Mouse (Mus musculus): ENCODE measurements around the gene Ubqln4. TPM values are rescaled to one million over a fixed set of nuclear protein-coding genes. Genes with fewer than 3 reads are reported as not detected.

The Ubqln4 gene
- 37.4 and 37.5 TPM in 2 replicates for polyA plus RNA-seq (2014; fragmentation: Nextera tagmentation; extraction: Ambion mirVana)

DNA sequence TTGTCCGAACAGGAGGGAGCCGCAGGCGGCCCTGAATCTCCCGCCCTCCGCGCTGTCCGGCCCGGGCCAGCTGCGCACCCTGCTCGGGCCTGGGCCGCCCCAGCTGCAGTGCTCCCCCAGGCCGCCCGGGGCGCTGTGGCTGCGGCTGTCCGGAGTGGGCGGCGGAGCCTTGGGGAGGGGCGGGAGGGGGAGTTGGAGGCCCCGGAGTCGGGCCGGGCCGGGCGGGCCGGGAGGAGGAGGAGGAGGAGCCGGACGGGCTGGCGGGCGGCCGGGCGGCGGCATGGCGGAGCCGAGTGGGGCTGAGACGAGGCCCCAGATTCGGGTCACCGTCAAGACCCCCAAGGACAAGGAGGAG, at the start of gene Ubqln4:
Gene Ubqln4, plus strand, starts transcription at position 234 of the 355 bp plus-strand sequence.
- peaks cover 4 to 20% of the 10 kb centered on the region in 2 experiments for H3K4me1 ChIP-seq (ENCODE audit: control insufficient read depth in 2 of 2, insufficient read depth in 2 of 2, low read length in 2 of 2)
- H3K4me3 ChIP-seq (ENCODE audit: control insufficient read depth in 1 of 2, insufficient read depth in 1 of 2, low read depth in 1 of 2, low read length in 2 of 2), result peak within 1 kb of the TSS; percentile 95 to 96
- peak; percentile 88 for ATAC-seq (ENCODE audit: insufficient number of reproducible peaks, insufficient read depth, low FRiP score, low read depth)
- under 1% methylated on average over 30 of the region's 37 CpGs for WGBS
- H3K9me3 ChIP-seq (ENCODE audit: control insufficient read depth, low read length), result no peaks in the 10 kb centered on the region
- H3K27ac ChIP-seq (replicated peaks in 1 of 2; ENCODE audit: control insufficient read depth in 1 of 2, insufficient read depth in 1 of 2, low read depth in 2 of 2, low read length in 2 of 2), result peak within 1 kb of the TSS; percentile 99
- H3K4me2 ChIP-seq (ENCODE audit: low read length), result peak within 1 kb of the TSS; percentile 86
- peaks cover 32% of the 10 kb centered on the region for H3K36me3 ChIP-seq (ENCODE audit: control insufficient read depth, insufficient read depth, low read length)
- H3K27me3 ChIP-seq (ENCODE audit: control insufficient read depth, insufficient read depth, low read length), result no peaks in the 10 kb centered on the region
- peak within 1 kb of the TSS; percentile 96 for H3K9ac ChIP-seq (ENCODE audit: low read length)

DNA sequence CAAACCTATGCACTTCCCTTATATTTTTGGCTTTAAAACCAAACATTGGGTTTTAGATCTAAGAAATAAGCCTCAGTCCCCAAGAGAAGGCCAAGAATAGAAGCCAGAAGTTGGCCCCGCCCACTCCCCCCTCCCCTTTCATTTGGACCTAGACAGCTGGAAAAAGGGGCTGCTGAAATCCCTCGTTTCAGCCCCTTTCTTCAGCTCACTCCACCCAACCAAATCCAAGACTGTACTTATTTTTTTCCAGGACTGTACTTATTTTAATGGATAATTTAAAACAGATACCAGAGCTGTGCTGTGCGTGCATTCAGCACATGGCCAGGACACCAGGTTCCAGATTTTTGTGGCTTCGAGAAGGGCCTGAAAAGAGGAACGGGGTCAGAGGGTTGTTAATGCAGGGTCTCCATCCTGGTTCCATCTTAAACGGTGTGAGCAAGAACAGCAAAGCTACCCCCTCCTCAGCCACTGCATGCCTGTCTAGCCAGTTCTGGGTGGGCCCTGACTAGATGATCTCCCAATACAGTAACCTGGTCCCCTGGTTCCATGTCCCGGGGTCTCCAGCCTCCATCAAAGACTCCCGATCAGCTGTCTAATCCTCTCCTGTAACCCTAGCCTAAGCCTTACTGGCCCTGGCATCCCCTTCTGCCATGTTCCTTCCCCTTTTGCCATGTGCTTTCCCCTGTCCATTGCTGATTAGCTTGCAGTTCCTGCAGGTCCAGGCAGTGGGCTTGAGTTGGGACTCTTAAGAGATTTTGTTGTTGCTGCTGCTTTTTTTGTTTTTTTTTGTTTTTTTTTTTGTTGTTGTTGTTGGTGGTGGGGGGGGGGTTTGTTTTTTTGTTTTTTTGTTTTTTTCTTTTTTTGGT, 49.4 kb upstream of the Ubqln4 start:
- Histone ChIP-seq H3K27me3 (ENCODE audit: control insufficient read depth, insufficient read depth, low read length) (no peaks in the 10 kb centered on the region), H3K36me3 (ENCODE audit: control insufficient read depth, insufficient read depth, low read length) (0 out of 2 replicates have a peak, but pooled peaks cover 5% of the 10 kb centered on the region), H3K27ac (replicated peaks in 1 of 2; ENCODE audit: control insufficient read depth in 1 of 2, insufficient read depth in 1 of 2, low read depth in 2 of 2, low read length in 2 of 2) (peak overlapping the region in 1 of 2 experiments; percentile 89; a peak in 2 of 4 replicates), H3K4me2 (ENCODE audit: low read length) (peak overlapping the region; percentile 94; the same call in 1 of the 2 replicates), H3K4me3 (ENCODE audit: control insufficient read depth in 1 of 2, insufficient read depth in 1 of 2, low read depth in 1 of 2, low read length in 2 of 2) (no peak overlapping the region), H3K9me3 (ENCODE audit: control insufficient read depth, low read length) (no peaks in the 10 kb centered on the region), H3K9ac (ENCODE audit: low read length) (no peak overlapping the region), H3K4me1 (ENCODE audit: control insufficient read depth in 2 of 2, insufficient read depth in 2 of 2, low read length in 2 of 2) (peaks cover 13 to 28% of the 10 kb centered on the region in 2 experiments)
- ATAC-seq (ENCODE audit: insufficient number of reproducible peaks, insufficient read depth, low FRiP score, low read depth), result no peak
- 44% methylated on average over 8 of the region's 8 CpGs for WGBS

DNA sequence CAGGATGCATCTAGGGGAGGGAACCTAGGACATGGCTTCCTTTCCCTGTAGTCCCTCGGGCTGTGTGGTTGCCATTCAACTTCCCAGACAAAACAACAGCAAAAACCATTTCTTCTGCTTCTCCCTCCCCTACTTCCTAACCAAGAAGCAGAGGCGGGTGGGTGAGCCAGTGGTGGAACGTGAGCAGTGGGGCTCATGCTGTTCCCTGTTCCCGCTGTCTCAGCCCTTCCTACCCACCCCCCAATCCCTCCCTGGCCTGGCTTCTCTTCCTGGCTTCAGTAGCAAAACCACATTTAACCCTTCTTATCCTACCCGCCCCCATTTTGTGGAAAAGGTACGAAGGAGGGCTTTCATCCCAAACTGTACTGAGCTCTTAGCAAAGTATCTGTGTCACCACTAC, 48.5 kb upstream of the Ubqln4 start:
- WGBS, result 67% methylated on average over 6 of the region's 6 CpGs
- Histone ChIP-seq H3K4me3 (ENCODE audit: control insufficient read depth in 1 of 2, insufficient read depth in 1 of 2, low read depth in 1 of 2, low read length in 2 of 2) (no peak overlapping the region), H3K4me1 (ENCODE audit: control insufficient read depth in 2 of 2, insufficient read depth in 2 of 2, low read length in 2 of 2) (peaks cover 20 to 34% of the 10 kb centered on the region in 2 experiments), H3K36me3 (ENCODE audit: control insufficient read depth, insufficient read depth, low read length) (no peaks in the 10 kb centered on the region), H3K27me3 (ENCODE audit: control insufficient read depth, insufficient read depth, low read length) (no peaks in the 10 kb centered on the region), H3K9ac (ENCODE audit: low read length) (no peak overlapping the region), H3K9me3 (ENCODE audit: control insufficient read depth, low read length) (no peaks in the 10 kb centered on the region), H3K27ac (replicated peaks in 1 of 2; ENCODE audit: control insufficient read depth in 1 of 2, insufficient read depth in 1 of 2, low read depth in 2 of 2, low read length in 2 of 2) (no peak overlapping the region), H3K4me2 (ENCODE audit: low read length) (no peak overlapping the region)
- ATAC-seq (ENCODE audit: insufficient number of reproducible peaks, insufficient read depth, low FRiP score, low read depth), result no peak

DNA sequence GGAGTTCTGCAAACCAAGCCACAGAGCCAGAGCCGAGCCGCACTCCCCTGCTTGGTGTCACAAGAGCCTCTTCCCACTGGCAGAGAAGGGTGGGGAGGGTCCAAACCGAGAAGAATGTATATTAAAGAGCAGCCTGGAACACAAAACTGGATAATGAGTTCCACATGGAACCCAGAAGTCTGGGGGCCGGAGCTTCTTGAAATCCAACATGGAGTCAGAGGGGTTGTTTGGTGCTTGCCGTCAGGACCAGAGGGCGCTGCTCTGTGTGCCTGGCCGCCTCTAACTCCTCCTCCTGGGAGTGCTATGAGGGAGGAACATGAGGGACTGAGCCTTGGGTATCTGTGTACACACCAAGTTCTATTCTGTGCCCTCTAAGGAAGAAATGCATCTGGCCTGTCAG, 47.8 kb upstream of the Ubqln4 start:
- Histone ChIP-seq H3K4me3 (ENCODE audit: control insufficient read depth in 1 of 2, insufficient read depth in 1 of 2, low read depth in 1 of 2, low read length in 2 of 2) (no peak overlapping the region), H3K9ac (ENCODE audit: low read length) (no peak overlapping the region), H3K9me3 (ENCODE audit: control insufficient read depth, low read length) (no peaks in the 10 kb centered on the region), H3K4me2 (ENCODE audit: low read length) (no peak overlapping the region), H3K27me3 (ENCODE audit: control insufficient read depth, insufficient read depth, low read length) (no peaks in the 10 kb centered on the region), H3K36me3 (ENCODE audit: control insufficient read depth, insufficient read depth, low read length) (no peaks in the 10 kb centered on the region), H3K27ac (replicated peaks in 1 of 2; ENCODE audit: control insufficient read depth in 1 of 2, insufficient read depth in 1 of 2, low read depth in 2 of 2, low read length in 2 of 2) (no peak overlapping the region), H3K4me1 (ENCODE audit: control insufficient read depth in 2 of 2, insufficient read depth in 2 of 2, low read length in 2 of 2) (peaks cover 21 to 37% of the 10 kb centered on the region in 2 experiments)
- 55% methylated on average over 7 of the region's 7 CpGs for WGBS
- no peak for ATAC-seq (ENCODE audit: insufficient number of reproducible peaks, insufficient read depth, low FRiP score, low read depth)

DNA sequence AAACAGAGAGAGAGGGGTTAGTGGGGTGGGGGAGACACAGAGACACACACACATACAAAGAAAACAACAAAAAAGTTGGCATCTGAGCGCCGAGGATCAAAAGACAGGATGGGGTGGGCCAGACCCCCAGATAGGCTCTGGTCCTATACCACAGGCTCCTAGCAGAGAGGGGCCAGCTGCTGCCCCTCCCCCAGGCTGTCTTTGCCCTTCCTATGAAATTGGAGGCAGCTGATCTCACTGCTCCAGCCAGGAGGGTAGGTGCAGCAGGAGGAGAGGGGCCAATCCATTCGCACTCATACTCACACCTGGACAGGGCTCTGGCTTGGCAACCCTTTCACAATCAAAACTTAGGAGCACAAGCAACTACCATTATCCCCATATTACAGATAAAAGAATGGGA, 44.3 kb upstream of the Ubqln4 start:
- Histone ChIP-seq H3K4me1 (ENCODE audit: control insufficient read depth in 2 of 2, insufficient read depth in 2 of 2, low read length in 2 of 2) (peaks cover 32 to 39% of the 10 kb centered on the region in 2 experiments), H3K9me3 (ENCODE audit: control insufficient read depth, low read length) (no peaks in the 10 kb centered on the region), H3K4me3 (ENCODE audit: control insufficient read depth in 1 of 2, insufficient read depth in 1 of 2, low read depth in 1 of 2, low read length in 2 of 2) (peak overlapping the region; percentile 47 to 70), H3K27ac (replicated peaks in 1 of 2; ENCODE audit: control insufficient read depth in 1 of 2, insufficient read depth in 1 of 2, low read depth in 2 of 2, low read length in 2 of 2) (peak overlapping the region; percentile 92 to 97), H3K27me3 (ENCODE audit: control insufficient read depth, insufficient read depth, low read length) (no peaks in the 10 kb centered on the region), H3K36me3 (ENCODE audit: control insufficient read depth, insufficient read depth, low read length) (no peaks in the 10 kb centered on the region), H3K9ac (ENCODE audit: low read length) (peak overlapping the region; percentile 71), H3K4me2 (ENCODE audit: low read length) (peak overlapping the region; percentile 69)
- WGBS, result 77% methylated on average over 3 of the region's 3 CpGs
- ATAC-seq (ENCODE audit: insufficient number of reproducible peaks, insufficient read depth, low FRiP score, low read depth), result no peak

DNA sequence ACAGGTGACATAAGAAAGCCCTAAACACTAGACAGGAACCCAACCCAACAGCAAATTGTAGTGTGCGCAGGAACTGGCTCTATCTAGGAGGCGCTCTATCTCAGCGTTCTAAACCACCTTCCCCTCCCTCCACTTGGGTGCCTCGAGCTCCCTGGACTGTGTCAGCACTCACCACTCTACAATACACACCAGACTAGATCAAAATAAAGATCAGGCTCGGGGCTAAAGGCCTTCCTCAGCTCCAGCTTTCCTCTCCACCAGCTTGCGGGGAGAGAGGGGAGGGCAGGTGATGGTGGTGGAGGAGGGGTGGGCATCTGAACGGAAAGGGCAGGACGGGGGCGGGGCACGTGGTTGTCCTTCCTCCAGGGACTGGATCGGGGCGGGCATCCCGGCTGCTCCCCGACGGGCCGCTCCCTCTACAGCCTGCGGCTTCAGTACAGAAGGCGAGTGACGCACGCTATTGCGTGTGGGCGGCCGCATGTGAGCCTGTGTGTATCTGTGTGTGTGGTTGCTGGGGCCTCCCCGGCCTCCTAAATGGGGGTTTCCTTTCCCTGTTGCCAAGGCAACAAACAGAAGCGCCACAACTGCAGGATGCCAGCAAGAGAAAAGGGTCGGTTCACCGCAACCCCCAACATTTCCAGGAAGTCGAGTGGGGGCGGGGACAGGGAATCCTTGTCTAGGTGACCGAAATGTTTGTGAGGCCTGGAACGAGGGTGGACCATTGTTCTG, 43.7 kb upstream of the Ubqln4 start, which contains the start of gene Lmna:
Gene Lmna, minus strand, starts transcription at position 265 of the 729 bp plus-strand sequence.
- ATAC-seq (ENCODE audit: insufficient number of reproducible peaks, insufficient read depth, low FRiP score, low read depth), result peak; percentile 94
- WGBS, result under 1% methylated on average over 31 of the region's 31 CpGs
- Histone ChIP-seq H3K4me2 (ENCODE audit: low read length) (peak within 1 kb of the TSS; percentile 69), H3K27ac (replicated peaks in 1 of 2; ENCODE audit: control insufficient read depth in 1 of 2, insufficient read depth in 1 of 2, low read depth in 2 of 2, low read length in 2 of 2) (peak within 1 kb of the TSS; percentile 92 to 97), H3K4me1 (ENCODE audit: control insufficient read depth in 2 of 2, insufficient read depth in 2 of 2, low read length in 2 of 2) (peaks cover 32 to 41% of the 10 kb centered on the region in 2 experiments), H3K36me3 (ENCODE audit: control insufficient read depth, insufficient read depth, low read length) (no peaks in the 10 kb centered on the region), H3K27me3 (ENCODE audit: control insufficient read depth, insufficient read depth, low read length) (no peaks in the 10 kb centered on the region), H3K9ac (ENCODE audit: low read length) (peak within 1 kb of the TSS; percentile 71), H3K4me3 (ENCODE audit: control insufficient read depth in 1 of 2, insufficient read depth in 1 of 2, low read depth in 1 of 2, low read length in 2 of 2) (peak within 1 kb of the TSS; percentile 47 to 70), H3K9me3 (ENCODE audit: control insufficient read depth, low read length) (no peaks in the 10 kb centered on the region)

DNA sequence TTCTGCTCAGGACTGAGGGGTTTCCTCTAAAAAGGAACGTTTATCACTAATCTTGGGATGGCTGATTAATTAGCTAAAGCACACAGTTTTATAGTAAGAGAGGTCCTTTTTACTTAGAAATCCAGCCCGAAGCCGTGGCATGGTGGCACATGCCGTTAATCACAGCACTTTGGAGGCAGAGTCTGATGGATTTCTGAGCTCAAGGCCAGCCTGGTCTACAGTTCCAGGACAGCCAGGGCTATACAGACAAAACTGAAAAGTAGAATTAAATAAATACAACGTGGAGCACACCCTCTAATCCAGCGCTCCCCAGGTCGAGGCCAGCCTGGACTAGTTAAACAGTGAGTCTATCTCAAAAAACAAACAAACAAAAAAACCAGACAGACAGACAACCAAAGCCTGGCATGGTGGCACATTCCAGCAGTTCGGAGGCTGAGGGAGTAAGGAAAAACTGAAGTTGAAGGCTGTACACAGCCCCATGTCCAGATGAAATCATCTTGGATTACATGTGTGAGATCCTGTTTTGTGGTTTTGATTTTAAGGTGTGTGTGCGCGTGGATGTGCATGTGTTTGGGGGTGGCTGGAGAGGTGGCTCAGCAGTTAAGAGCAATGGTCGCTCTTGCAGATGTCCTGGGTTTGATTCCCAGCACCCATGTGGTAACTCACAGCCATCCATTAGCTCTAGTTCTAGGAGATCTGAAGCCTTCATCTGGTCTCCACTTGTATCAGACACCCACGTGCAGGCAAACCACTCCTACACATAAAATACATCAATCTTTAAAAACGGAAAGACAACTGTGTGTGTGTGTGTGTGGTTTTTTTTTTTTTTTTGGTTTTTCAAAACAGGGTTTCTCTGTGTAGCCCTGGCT, 42.9 kb upstream of the Ubqln4 start:
- peaks cover 32 to 41% of the 10 kb centered on the region in 2 experiments for H3K4me1 ChIP-seq (ENCODE audit: control insufficient read depth in 2 of 2, insufficient read depth in 2 of 2, low read length in 2 of 2)
- H3K27ac ChIP-seq (replicated peaks in 1 of 2; ENCODE audit: control insufficient read depth in 1 of 2, insufficient read depth in 1 of 2, low read depth in 2 of 2, low read length in 2 of 2), result peak overlapping the region; percentile 92 to 97
- peak overlapping the region; percentile 71 for H3K9ac ChIP-seq (ENCODE audit: low read length)
- 57% methylated on average over 13 of the region's 13 CpGs for WGBS
- H3K9me3 ChIP-seq (ENCODE audit: control insufficient read depth, low read length), result no peaks in the 10 kb centered on the region
- ATAC-seq (ENCODE audit: insufficient number of reproducible peaks, insufficient read depth, low FRiP score, low read depth), result no peak
- H3K36me3 ChIP-seq (ENCODE audit: control insufficient read depth, insufficient read depth, low read length), result no peaks in the 10 kb centered on the region
- peak overlapping the region; percentile 47 to 70 for H3K4me3 ChIP-seq (ENCODE audit: control insufficient read depth in 1 of 2, insufficient read depth in 1 of 2, low read depth in 1 of 2, low read length in 2 of 2)
- peak overlapping the region; percentile 69 for H3K4me2 ChIP-seq (ENCODE audit: low read length)
- no peaks in the 10 kb centered on the region for H3K27me3 ChIP-seq (ENCODE audit: control insufficient read depth, insufficient read depth, low read length)
